Mouse (Mus musculus) neural tube, embryonic 12.5 days (tissue): ENCODE measurements around the gene Cox15. TPM values are rescaled to one million over a fixed set of nuclear protein-coding genes. Genes with fewer than 3 reads are reported as not detected.

Experiments used
- ATAC-seq: fragments of 200-750 bp; cut with Nextera tagmentation; 2 replicates; pipeline ENCODE4 v1.8.0; 2017; ENCODE audit warnings: low read depth, mild to moderate bottlenecking, moderate TSS enrichment, moderate library complexity; ENCODE audit not compliant: low FRiP score
- H3K27ac ChIP-seq: fragments of 300-500 bp; sonication (generic); 2 replicates; pipeline ENCODE4 v1.5.1; 2016
- H3K27me3 ChIP-seq: fragments of 300-500 bp; sonication (generic); replicated peaks from 2 replicates; pipeline ENCODE4 v1.6.1; 2016; ENCODE audit warnings: mild to moderate bottlenecking
- H3K36me3 ChIP-seq: fragments of 300-500 bp; sonication (generic); 2 replicates; pipeline ENCODE4 v1.6.1; 2016; ENCODE audit warnings: mild to moderate bottlenecking
- H3K4me1 ChIP-seq: fragments of 300-500 bp; sonication (generic); 2 replicates; pipeline ENCODE4 v1.6.1; 2016
- H3K4me2 ChIP-seq: fragments of 300-500 bp; sonication (generic); replicated peaks from 2 replicates; pipeline ENCODE4 v1.6.1; 2016; ENCODE audit warnings: mild to moderate bottlenecking
- H3K4me3 ChIP-seq: fragments of 300-500 bp; sonication (generic); 2 replicates; pipeline ENCODE4 v1.5.1; 2016
- H3K9ac ChIP-seq: fragments of 300-500 bp; sonication (generic); 2 replicates; pipeline ENCODE4 v1.6.1; 2016; ENCODE audit warnings: mild to moderate bottlenecking
- H3K9me3 ChIP-seq: fragments of 300-500 bp; sonication (generic); 2 replicates; pipeline ENCODE4 v1.6.1; 2016; ENCODE audit warnings: mild to moderate bottlenecking
- WGBS: fragments of 180-500 bp; shearing (Covaris S2); methylation state at CpG from one replicate; pipeline ENCODE4 v1.1.7; 2016; 5-methylcytosine and 5-hydroxymethylcytosine counted together
- polyA plus RNA-seq: library from polyadenylated mRNA; unstranded; fragments of >200 nt; fragmentation: Nextera tagmentation; extraction: Ambion mirVana; gene quantifications from 2 replicates; pipeline ENCODE4 v1.2.1, GENCODE M21; 2016

Gene Cox15
- polyA plus RNA-seq, 1 experiment from 2014 or later, result 13.0 TPM

GRCm38 (mm10) chr19:43776561-43776960, 23.8 kb upstream of the Cox15 start:
- no peaks in the 10 kb centered on the region for H3K27me3 ChIP-seq
- H3K9me3 ChIP-seq, result no peaks in the 10 kb centered on the region
- H3K4me1 ChIP-seq, result no peaks in the 10 kb centered on the region
- no peaks in the 10 kb centered on the region for H3K36me3 ChIP-seq
- no peak overlapping the region for H3K27ac ChIP-seq
- no peak overlapping the region for H3K4me3 ChIP-seq
- H3K4me2 ChIP-seq, result no peak overlapping the region
- no peak overlapping the region for H3K9ac ChIP-seq
- no peak for ATAC-seq
- WGBS, result 83% methylated on average over 4 of the region's 4 CpGs

GRCm38 (mm10) chr19:43775433-43775832, 22.6 kb upstream of the Cox15 start:
- ATAC-seq, result no peak
- Histone ChIP-seq H3K27ac (no peak overlapping the region), H3K4me2 (no peak overlapping the region), H3K4me1 (no peaks in the 10 kb centered on the region), H3K9ac (no peak overlapping the region), H3K4me3 (no peak overlapping the region), H3K36me3 (no peaks in the 10 kb centered on the region), H3K27me3 (no peaks in the 10 kb centered on the region), H3K9me3 (no peaks in the 10 kb centered on the region)
- 83% methylated on average over 10 of the region's 10 CpGs for WGBS

GRCm38 (mm10) chr19:43772311-43772710, 19.5 kb upstream of the Cox15 start:
- Histone ChIP-seq H3K4me3 (no peak overlapping the region), H3K27ac (no peak overlapping the region), H3K9ac (no peak overlapping the region), H3K4me1 (no peaks in the 10 kb centered on the region), H3K27me3 (no peaks in the 10 kb centered on the region), H3K4me2 (no peak overlapping the region), H3K9me3 (no peaks in the 10 kb centered on the region), H3K36me3 (no peaks in the 10 kb centered on the region)
- 69% methylated on average over 6 of the region's 6 CpGs for WGBS
- no peak for ATAC-seq

- no peak overlapping the region for H3K9ac ChIP-seq
- no peaks in the 10 kb centered on the region for H3K4me1 ChIP-seq
- no peak overlapping the region for H3K27ac ChIP-seq
- no peaks in the 10 kb centered on the region for H3K27me3 ChIP-seq
- no peaks in the 10 kb centered on the region for H3K9me3 ChIP-seq
- no peak overlapping the region for H3K4me2 ChIP-seq
- no peaks in the 10 kb centered on the region for H3K36me3 ChIP-seq
- no peak for ATAC-seq
- 91% methylated on average over 5 of the region's 5 CpGs for WGBS
- no peak overlapping the region for H3K4me3 ChIP-seq
Measured at GRCm38 (mm10) chr19:43771499-43771969, 18.7 kb upstream of the Cox15 start.

- H3K4me2 ChIP-seq, result no peak overlapping the region
- no peak overlapping the region for H3K27ac ChIP-seq
- H3K36me3 ChIP-seq, result no peaks in the 10 kb centered on the region
- H3K4me3 ChIP-seq, result no peak overlapping the region
- WGBS, result 91% methylated on average over 4 of the region's 4 CpGs
- no peaks in the 10 kb centered on the region for H3K9me3 ChIP-seq
- no peaks in the 10 kb centered on the region for H3K27me3 ChIP-seq
- no peaks in the 10 kb centered on the region for H3K4me1 ChIP-seq
- H3K9ac ChIP-seq, result no peak overlapping the region
- no peak for ATAC-seq
Measured at GRCm38 (mm10) chr19:43770584-43770983, 17.8 kb upstream of the Cox15 start.

- H3K9me3 ChIP-seq, result no peaks in the 10 kb centered on the region
- no peaks in the 10 kb centered on the region for H3K27me3 ChIP-seq
- H3K27ac ChIP-seq, result no peak overlapping the region
- ATAC-seq, result no peak
- WGBS, result 84% methylated on average over 5 of the region's 5 CpGs
- H3K4me3 ChIP-seq, result no peak overlapping the region
- H3K9ac ChIP-seq, result no peak overlapping the region
- H3K36me3 ChIP-seq, result no peaks in the 10 kb centered on the region
- no peak overlapping the region for H3K4me2 ChIP-seq
- H3K4me1 ChIP-seq, result no peaks in the 10 kb centered on the region
Measured at GRCm38 (mm10) chr19:43769366-43769960, 16.7 kb upstream of the Cox15 start.

GRCm38 (mm10) chr19:43767549-43768322, 14.9 kb upstream of the Cox15 start:
- Histone ChIP-seq H3K27ac (no peak overlapping the region), H3K9me3 (no peaks in the 10 kb centered on the region), H3K9ac (no peak overlapping the region), H3K36me3 (no peaks in the 10 kb centered on the region), H3K4me1 (no peaks in the 10 kb centered on the region), H3K27me3 (no peaks in the 10 kb centered on the region), H3K4me3 (no peak overlapping the region), H3K4me2 (no peak overlapping the region)
- ATAC-seq, result no peak
- WGBS, result 66% methylated on average over 9 of the region's 9 CpGs

- no peak overlapping the region for H3K4me2 ChIP-seq
- H3K36me3 ChIP-seq, result no peaks in the 10 kb centered on the region
- ATAC-seq, result no peak
- no peaks in the 10 kb centered on the region for H3K27me3 ChIP-seq
- no peak overlapping the region for H3K4me3 ChIP-seq
- no peaks in the 10 kb centered on the region for H3K4me1 ChIP-seq
- H3K9ac ChIP-seq, result no peak overlapping the region
- no peak overlapping the region for H3K27ac ChIP-seq
- WGBS, result 90% methylated on average over 5 of the region's 5 CpGs
- H3K9me3 ChIP-seq, result no peaks in the 10 kb centered on the region
Measured at GRCm38 (mm10) chr19:43766451-43766850, 13.7 kb upstream of the Cox15 start.

- Histone ChIP-seq H3K4me3 (no peak overlapping the region), H3K27ac (no peak overlapping the region), H3K36me3 (no peaks in the 10 kb centered on the region), H3K9ac (no peak overlapping the region), H3K4me1 (no peaks in the 10 kb centered on the region), H3K27me3 (no peaks in the 10 kb centered on the region), H3K9me3 (no peaks in the 10 kb centered on the region), H3K4me2 (no peak overlapping the region)
- 78% methylated on average over 2 of the region's 2 CpGs for WGBS
- no peak for ATAC-seq
Measured at GRCm38 (mm10) chr19:43762410-43762809, 9.6 kb upstream of the Cox15 start.

- Histone ChIP-seq H3K4me1 (no peaks in the 10 kb centered on the region), H3K36me3 (no peaks in the 10 kb centered on the region), H3K27me3 (no peaks in the 10 kb centered on the region), H3K4me3 (no peak overlapping the region), H3K27ac (no peak overlapping the region), H3K9me3 (no peaks in the 10 kb centered on the region), H3K9ac (no peak overlapping the region), H3K4me2 (no peak overlapping the region)
- no peak for ATAC-seq
Measured at GRCm38 (mm10) chr19:43761543-43762256, 8.9 kb upstream of the Cox15 start.

- ATAC-seq, result no peak
- no peak overlapping the region for H3K9ac ChIP-seq
- WGBS, result 27% methylated on average over 6 of the region's 6 CpGs
- H3K4me2 ChIP-seq, result no peak overlapping the region
- H3K27me3 ChIP-seq, result no peaks in the 10 kb centered on the region
- H3K9me3 ChIP-seq, result no peaks in the 10 kb centered on the region
- H3K4me3 ChIP-seq, result no peak overlapping the region
- H3K36me3 ChIP-seq, result no peaks in the 10 kb centered on the region
- H3K27ac ChIP-seq, result no peak overlapping the region
- no peaks in the 10 kb centered on the region for H3K4me1 ChIP-seq
Measured at GRCm38 (mm10) chr19:43760504-43760903, 7.7 kb upstream of the Cox15 start.

GRCm38 (mm10) chr19:43754872-43755271, 2.1 kb upstream of the Cox15 start:
- no peaks in the 10 kb centered on the region for H3K4me1 ChIP-seq
- WGBS, result 76% methylated on average over 2 of the region's 2 CpGs
- H3K9ac ChIP-seq, result no peak overlapping the region
- H3K4me2 ChIP-seq, result no peak overlapping the region
- no peaks in the 10 kb centered on the region for H3K27me3 ChIP-seq
- no peak overlapping the region for H3K4me3 ChIP-seq
- peaks cover 7% of the 10 kb centered on the region; the same call in 1 of the 2 replicates for H3K36me3 ChIP-seq
- no peaks in the 10 kb centered on the region for H3K9me3 ChIP-seq
- no peak overlapping the region for H3K27ac ChIP-seq
- ATAC-seq, result no peak
